Mouse (Mus musculus): ENCODE data around the gene Nme8.

- TF ChIP-seq FLI1 (IDR thresholded peaks at IDR 0.05; ENCODE audit: low read length) (no peak), GATA1 (IDR thresholded peaks at IDR 0.05; ENCODE audit: borderline replicate concordance, low read length) (no peak)
Observed at GRCm38 (mm10) chr13:19643519-19643918, 54.1 kb downstream of the Nme8 start.
